Mouse (Mus musculus): ENCODE data around the gene Pih1h3b. TPM values are rescaled to one million over a fixed set of nuclear protein-coding genes. Genes with fewer than 3 reads are reported as not detected.

Pih1h3b gene
- not detected in 2 replicates for polyA plus RNA-seq (2014; fragmentation: Nextera tagmentation; extraction: Ambion mirVana)

DNA sequence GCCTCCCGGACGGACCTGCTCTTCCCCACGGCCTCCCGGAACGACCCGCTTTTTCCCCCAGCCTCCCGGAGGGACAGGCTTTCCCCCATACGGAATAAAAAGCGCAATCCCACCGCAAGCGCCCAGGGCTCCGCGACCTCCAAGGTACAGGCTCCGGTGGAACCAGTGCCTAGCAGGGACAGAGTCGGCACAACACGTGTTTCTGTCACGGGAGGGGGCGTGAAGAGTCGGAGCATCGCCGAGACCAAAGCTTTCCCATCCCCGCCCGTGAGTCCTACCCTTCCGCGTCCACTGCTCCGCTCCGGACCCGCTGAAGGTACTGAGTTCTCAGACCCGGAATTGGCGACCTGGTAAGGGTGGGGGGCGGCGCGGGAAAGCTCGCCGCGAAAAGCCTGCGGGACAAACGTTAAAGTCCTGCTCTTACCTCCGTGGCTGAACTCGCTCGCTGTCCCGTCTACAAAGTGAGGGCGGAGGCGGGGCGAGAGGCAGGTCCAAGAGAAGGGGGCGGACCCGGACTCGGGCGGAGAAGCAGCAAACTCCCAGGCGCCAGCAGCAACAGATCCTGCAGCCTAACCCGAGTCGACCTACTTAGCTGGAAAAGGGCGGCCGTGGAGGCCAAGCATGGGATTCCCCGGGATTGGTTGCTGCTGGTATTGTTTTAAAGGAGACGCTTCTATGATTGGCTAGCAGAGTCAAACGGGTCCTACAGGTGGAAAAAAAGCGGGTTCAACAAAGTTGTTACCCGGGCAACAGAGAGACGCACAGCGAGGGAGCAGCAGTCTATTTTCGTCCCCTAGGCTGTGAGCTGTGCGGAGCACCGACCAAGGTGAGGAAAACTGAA is at the start of gene Pih1h3b, which contains the start of gene Nup62cl:
Gene Pih1h3b, plus strand, starts transcription at position 745 of the 841 bp plus-strand sequence.
Gene Nup62cl, minus strand, starts transcription at position 578 of the 841 bp plus-strand sequence.
- peak; percentile 89 for ATAC-seq (ENCODE audit: insufficient read depth)

DNA sequence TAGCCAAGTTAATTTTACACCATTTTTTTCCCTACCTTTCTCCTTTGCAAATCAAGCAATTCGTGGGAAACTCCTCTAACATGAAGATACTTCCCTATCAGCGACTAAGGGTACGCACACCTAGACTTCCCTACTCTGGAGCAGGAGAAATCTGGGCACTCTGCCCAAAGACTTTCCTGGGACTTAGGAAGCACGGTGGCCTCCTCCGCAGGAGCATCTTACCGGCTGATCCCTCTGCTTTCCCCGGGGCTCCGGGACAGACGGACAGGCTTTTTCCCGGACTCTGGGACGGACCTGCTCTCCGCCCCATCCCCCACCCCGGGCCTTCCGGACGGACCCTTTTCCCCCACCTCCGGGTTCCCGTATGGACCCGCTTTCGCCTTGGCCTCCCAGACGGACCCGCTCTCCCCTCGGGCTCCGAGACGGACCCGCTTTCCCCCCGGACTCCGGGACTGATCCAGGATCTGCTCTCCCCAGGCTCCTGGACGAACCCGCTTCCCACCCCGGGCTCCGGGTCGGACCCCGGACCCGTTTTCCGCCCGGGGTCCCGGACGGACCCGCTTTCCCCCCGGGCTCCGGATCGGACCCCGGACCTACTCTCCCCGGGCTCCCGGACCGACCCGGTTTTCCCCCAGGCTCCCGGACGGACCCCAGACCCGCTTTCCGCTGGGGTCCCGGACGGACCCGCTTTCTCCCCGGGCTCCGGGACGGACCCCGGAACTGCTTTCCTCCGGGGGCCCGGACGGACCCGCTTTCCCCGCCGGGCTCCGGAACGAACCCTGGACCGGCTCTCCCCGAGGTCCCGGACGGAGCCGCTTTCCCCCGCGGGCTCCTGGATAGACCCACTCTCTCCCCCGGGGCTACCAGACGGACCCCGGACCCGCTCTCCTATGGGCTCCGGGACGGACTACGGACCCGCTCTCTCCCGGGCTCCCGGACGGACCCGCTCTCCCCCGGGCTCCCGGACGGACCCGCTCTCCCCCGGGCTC is 1.5 kb upstream of the Pih1h3b start:
- WGBS, result 7% methylated on average over 66 of the region's 90 CpGs
- Histone ChIP-seq H3K27me3 (ENCODE audit: insufficient read depth, low read length) (peaks cover 15% of the 10 kb centered on the region; the same call in 1 of the 2 replicates), H3K27ac (ENCODE audit: low read depth) (no peak overlapping the region), H3K36me3 (ENCODE audit: insufficient read depth) (no peaks in the 10 kb centered on the region), H3K9me3 (ENCODE audit: low read depth, low read length) (peaks cover 7% of the 10 kb centered on the region), H3K4me1 (ENCODE audit: insufficient read depth) (no peaks in the 10 kb centered on the region), H3K4me3 (ENCODE audit: low read depth, low read length) (peak overlapping the region; percentile 34), H3K4me2 (peak overlapping the region; percentile 50), H3K9ac (no peak overlapping the region)
- DNase-seq, result peak; percentile 27
- no peak for ATAC-seq (ENCODE audit: insufficient read depth)
- no peak for TF ChIP-seq CTCF (IDR thresholded peaks at IDR 0.05; ENCODE audit: low read depth)

More for the DNA sequence above, at the start of gene Pih1h3b, which contains the start of gene Nup62cl:
- no peak within 1 kb of the TSS for H3K9ac ChIP-seq
- TF ChIP-seq CTCF (IDR thresholded peaks at IDR 0.05; ENCODE audit: low read depth), result no peak
- H3K27me3 ChIP-seq (ENCODE audit: insufficient read depth, low read length), result peaks cover 15% of the 10 kb centered on the region; the same call in 1 of the 2 replicates
- 23% methylated on average over 63 of the region's 64 CpGs for WGBS
- peaks cover 7% of the 10 kb centered on the region for H3K9me3 ChIP-seq (ENCODE audit: low read depth, low read length)
- DNase-seq, result peak; percentile 57
- H3K36me3 ChIP-seq (ENCODE audit: insufficient read depth), result no peaks in the 10 kb centered on the region
- no peaks in the 10 kb centered on the region for H3K4me1 ChIP-seq (ENCODE audit: insufficient read depth)
- peak within 1 kb of the TSS; percentile 34 for H3K4me3 ChIP-seq (ENCODE audit: low read depth, low read length)
- peak within 1 kb of the TSS; percentile 54 for H3K4me2 ChIP-seq
- H3K27ac ChIP-seq (ENCODE audit: low read depth), result no peak within 1 kb of the TSS

- Histone ChIP-seq H3K27ac (ENCODE audit: low read depth) (no peak overlapping the region), H3K9me3 (ENCODE audit: low read depth, low read length) (no peaks in the 10 kb centered on the region), H3K4me3 (ENCODE audit: low read depth, low read length) (no peak overlapping the region), H3K36me3 (ENCODE audit: insufficient read depth) (no peaks in the 10 kb centered on the region), H3K4me2 (no peak overlapping the region), H3K4me1 (ENCODE audit: insufficient read depth) (no peaks in the 10 kb centered on the region), H3K9ac (no peak overlapping the region), H3K27me3 (ENCODE audit: insufficient read depth, low read length) (no peaks in the 10 kb centered on the region)
- 92% methylated on average over 2 of the region's 2 CpGs for WGBS
- DNase-seq (no peak), ATAC-seq (ENCODE audit: insufficient read depth) (no peak)
- no peak for TF ChIP-seq CTCF (IDR thresholded peaks at IDR 0.05; ENCODE audit: low read depth)
These were observed 19.9 kb downstream of the Pih1h3b start for GRCm38 (mm10) chrX:140082535-140082934.

- DNase-seq (no peak), ATAC-seq (ENCODE audit: insufficient read depth) (no peak)
- no peak overlapping the region for H3K27ac ChIP-seq (ENCODE audit: low read depth)
- WGBS, result 70% methylated on average over 2 of the region's 2 CpGs
- no peak for TF ChIP-seq CTCF (IDR thresholded peaks at IDR 0.05; ENCODE audit: low read depth)
- H3K4me3 ChIP-seq (ENCODE audit: low read depth, low read length), result no peak overlapping the region
- no peaks in the 10 kb centered on the region for H3K4me1 ChIP-seq (ENCODE audit: insufficient read depth)
- H3K9me3 ChIP-seq (ENCODE audit: low read depth, low read length), result no peaks in the 10 kb centered on the region
- H3K36me3 ChIP-seq (ENCODE audit: insufficient read depth), result no peaks in the 10 kb centered on the region
- H3K9ac ChIP-seq, result no peak overlapping the region
- no peak overlapping the region for H3K4me2 ChIP-seq
- no peaks in the 10 kb centered on the region for H3K27me3 ChIP-seq (ENCODE audit: insufficient read depth, low read length)
These were observed 31.4 kb downstream of the Pih1h3b start for GRCm38 (mm10) chrX:140094066-140094465.

Other genes with a start within 250 kb of the Pih1h3b start
- gene Morc4, start 191.2 kb upstream of the Pih1h3b start, polyA plus RNA-seq (2014; fragmentation: Nextera tagmentation; extraction: Ambion mirVana), result 19.0 and 21.1 TPM in 2 replicates
- 6.7 and 6.8 TPM in 2 replicates for gene Rbm41, start 64.3 kb upstream of the Pih1h3b start, polyA plus RNA-seq (2014; fragmentation: Nextera tagmentation; extraction: Ambion mirVana)
- 2.2 and 3.0 TPM in 2 replicates for gene Nup62cl, start 167 bp upstream of the Pih1h3b start, polyA plus RNA-seq (2014; fragmentation: Nextera tagmentation; extraction: Ambion mirVana)

Data from lung, embryonic 14.5 days (tissue).